Mouse (Mus musculus): ENCODE data around the gene Ccdc63.

- TF ChIP-seq CTCF (IDR thresholded peaks at IDR 0.05; ENCODE audit: low read depth) (no peak), EP300 (IDR thresholded peaks at IDR 0.05; ENCODE audit: low read depth) (no peak)
These were observed 72.1 kb downstream of the Ccdc63 start for GRCm38 (mm10) chr5:122068563-122068962.

Data from heart, postnatal 0 days (tissue).